Mouse (Mus musculus) liver, embryonic 15.5 days (tissue): ENCODE data around the gene Ddx19b. TPM values are rescaled to one million over a fixed set of nuclear protein-coding genes. Genes with fewer than 3 reads are reported as not detected.

Experiments used
- microRNA-seq: library from miRNA; unstranded; fragments of <30 nt; microRNA quantifications from one replicate; pipeline ENCODE4, GENCODE M21; 2016
- polyA plus RNA-seq: library from polyadenylated mRNA; unstranded; fragments of >200 nt; fragmentation: Nextera tagmentation; extraction: Ambion mirVana; gene quantifications from 2 replicates; pipeline ENCODE4 v1.2.1, GENCODE M21; 2015

Gene Ddx19b
- polyA plus RNA-seq, 1 experiment from 2014 or later, result 2.4 TPM

Small RNA genes within 50 kb of the gene (microRNA-seq; reads per million reads assigned to microRNA genes)
- not detected for gene Gm24103
- gene Mir3473d, result 2.0 reads per million

Other genes starting within 250 kb of the Ddx19b start
- 0.23 TPM in 1 of 2 replicates, not detected in the other for gene Il34, start 225.8 kb downstream of the Ddx19b start, polyA plus RNA-seq
- 28.3 and 30.7 TPM in 2 replicates for gene Cog4, start 185.2 kb downstream of the Ddx19b start, polyA plus RNA-seq
- gene Sf3b3, start 185.0 kb downstream of the Ddx19b start, polyA plus RNA-seq, result 56.9 and 58.3 TPM in 2 replicates
- 2.5 and 3.3 TPM in 2 replicates for gene Fuk, start 129.3 kb downstream of the Ddx19b start, polyA plus RNA-seq
- 21.9 and 24.6 TPM in 2 replicates for gene St3gal2, start 111.8 kb downstream of the Ddx19b start, polyA plus RNA-seq
- gene Ddx19a, start 34.0 kb downstream of the Ddx19b start, polyA plus RNA-seq, result 9.3 and 9.9 TPM in 2 replicates
- 54.0 and 55.0 TPM in 2 replicates for gene Aars, start 1.4 kb upstream of the Ddx19b start, polyA plus RNA-seq
- 3.5 and 6.0 TPM in 2 replicates for gene Exosc6, start 24.6 kb upstream of the Ddx19b start, polyA plus RNA-seq
- gene Clec18a, start 60.7 kb upstream of the Ddx19b start, polyA plus RNA-seq, result not detected in 2 replicates
- gene Pdpr, start 62.9 kb upstream of the Ddx19b start, polyA plus RNA-seq, result 2.4 and 2.6 TPM in 2 replicates
- gene Glg1, start 227.5 kb upstream of the Ddx19b start, polyA plus RNA-seq, result 14.1 and 14.5 TPM in 2 replicates